Mouse (Mus musculus): ENCODE measurements around the gene S100a5.

GRCm38 (mm10) chr3:90648981-90649380, 40.7 kb downstream of the S100a5 start:
- TF ChIP-seq POLR2A (IDR thresholded peaks at IDR 0.05; ENCODE audit: insufficient read length, low read depth) (no peak), USF1 (IDR thresholded peaks at IDR 0.05; ENCODE audit: low read depth) (no peak), E2F4 (IDR thresholded peaks at IDR 0.05; ENCODE audit: insufficient read depth) (no peak), POLR2AphosphoS2 (IDR thresholded peaks at IDR 0.05; ENCODE audit: insufficient read length, low read depth) (no peak), MAX (IDR thresholded peaks at IDR 0.05; ENCODE audit: low read depth) (no peak), MYOD1 (IDR thresholded peaks at IDR 0.05; ENCODE audit: control insufficient read depth in 1 of 3, insufficient read length in 2 of 3, low read depth in 2 of 3) (no peak), REST (IDR thresholded peaks at IDR 0.05; ENCODE audit: insufficient read depth, insufficient read length) (no peak)

All from myocyte (in vitro differentiated cells).